Mouse (Mus musculus): ENCODE measurements around the gene Gm45783.

DNA sequence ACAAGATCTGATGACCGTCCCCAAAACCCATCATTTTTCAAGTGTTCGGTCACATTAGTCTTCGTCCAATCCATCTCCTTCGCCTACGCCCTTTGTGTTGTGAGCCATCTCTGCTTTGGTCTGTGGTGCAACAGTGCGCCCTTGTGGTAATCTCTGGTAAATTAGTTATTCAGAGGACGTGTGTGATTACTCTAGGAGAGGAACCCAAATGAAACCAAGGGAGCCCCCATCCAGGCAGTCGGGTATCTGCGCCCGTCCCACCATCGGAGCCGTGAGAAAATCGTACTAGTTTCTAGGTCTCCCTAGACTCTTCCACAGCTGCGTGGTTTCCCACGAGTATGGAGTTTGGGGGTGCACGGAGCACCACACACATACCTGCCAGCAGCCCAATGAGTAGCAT is 78.8 kb downstream of the Gm45783 start:
- TF ChIP-seq POLR2A (IDR thresholded peaks at IDR 0.05; ENCODE audit: borderline replicate concordance, low read depth, low read length) (no peak), CTCF (IDR thresholded peaks at IDR 0.05; ENCODE audit: low read depth, low read length) (peak; percentile 22; the same call in 1 of the 2 replicates)

Data from bone marrow macrophage, adult 2 months (primary cell).